Comparison of ENCODE assay signal across 8 mouse cellular contexts in the genomic region with DNA sequence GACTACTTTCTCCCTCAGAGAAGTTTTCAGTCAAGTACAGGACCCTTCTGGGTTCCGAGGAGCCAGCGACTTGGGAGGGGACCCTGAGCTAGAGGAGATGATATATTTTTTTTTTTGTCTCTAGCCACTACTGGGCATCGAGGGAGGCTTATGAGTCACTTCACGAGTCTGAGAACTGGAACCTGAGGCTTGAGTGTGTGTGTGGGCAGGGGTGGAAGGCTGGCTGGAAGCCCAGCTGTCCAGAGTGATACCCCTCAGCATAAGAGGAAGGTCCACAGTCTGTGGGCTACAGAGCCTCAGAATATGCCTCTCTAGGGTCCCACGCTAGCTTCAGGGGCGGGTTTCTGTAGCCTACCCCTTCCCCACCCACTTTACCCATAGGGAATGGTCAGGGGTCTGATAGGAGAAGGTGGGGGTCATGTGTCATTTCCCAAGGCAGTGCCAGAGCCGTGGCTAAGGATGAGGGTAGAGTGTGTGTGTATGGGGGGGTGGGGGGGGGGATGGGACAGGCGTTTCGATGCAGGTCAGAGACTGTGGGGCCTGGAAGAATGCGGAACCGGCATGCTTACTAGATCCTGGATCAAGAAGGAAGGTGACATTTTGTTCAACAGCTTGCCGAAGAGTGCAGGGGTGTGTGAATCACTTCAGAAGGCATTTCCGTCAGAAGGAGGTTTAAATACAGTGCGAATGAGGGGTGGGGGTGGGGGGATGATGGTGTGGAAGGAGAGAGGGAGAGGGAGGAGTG. TPM values are rescaled to one million over a fixed set of nuclear protein-coding genes. Genes with fewer than 3 reads are reported as not detected.
DNase-seq lines count a peak whose midpoint lies in the region; ATAC-seq and TF ChIP-seq lines count a peak whose summit lies in the region.

No protein-coding gene starts in this region.

- no peak for TF ChIP-seq POLR2A in bone marrow macrophage, adult 2 months (IDR thresholded peaks at IDR 0.05; ENCODE audit: borderline replicate concordance, low read depth, low read length)
- TF ChIP-seq POLR2A in small intestine, adult 2 months (IDR thresholded peaks at IDR 0.05; ENCODE audit: low read depth, low read length): no peak

- H3K27me3 ChIP-seq in intestine, embryonic 14.5 days (replicated peaks; ENCODE audit: control insufficient read depth, insufficient read depth, low read length): no peaks in the 10 kb centered on the region
- no peaks in the 10 kb centered on the region for H3K27me3 ChIP-seq in intestine, embryonic 15.5 days (replicated peaks)
- H3K27me3 ChIP-seq in small intestine, adult 2 months (ENCODE audit: control insufficient read depth, insufficient read depth, low read length): no peaks in the 10 kb centered on the region
- no peaks in the 10 kb centered on the region for H3K27me3 ChIP-seq in hindbrain, embryonic 11.5 days (ENCODE audit: control insufficient read depth, insufficient read depth, low read length)

- no peak for TF ChIP-seq CTCF in bone marrow macrophage, adult 2 months (IDR thresholded peaks at IDR 0.05; ENCODE audit: low read depth, low read length)
- no peak for TF ChIP-seq CTCF in small intestine, adult 2 months (IDR thresholded peaks at IDR 0.05; ENCODE audit: extremely low read depth, insufficient read length, insufficient replicate concordance, low read depth, low read length)

- WGBS in intestine, embryonic 14.5 days: 43% methylated on average over 14 of the region's 14 CpGs
- 60% methylated on average over 14 of the region's 14 CpGs for WGBS in intestine, embryonic 15.5 days
- 71% methylated on average over 14 of the region's 14 CpGs for WGBS in small intestine, adult 2 months
- 82% methylated on average over 14 of the region's 14 CpGs for WGBS in hindbrain, embryonic 11.5 days

- H3K27ac ChIP-seq in intestine, embryonic 14.5 days (ENCODE audit: low read depth): no peak overlapping the region
- H3K27ac ChIP-seq in intestine, embryonic 15.5 days: no peak overlapping the region
- peak overlapping the region; percentile 22 for H3K27ac ChIP-seq in bone marrow macrophage, adult 2 months (ENCODE audit: insufficient read depth, low read depth, low read length)
- 0 out of 2 replicates have a peak overlapping the region, but pooled peaks have one; percentile 6 for H3K27ac ChIP-seq in small intestine, adult 2 months (ENCODE audit: insufficient read depth, low read depth, low read length)
- H3K27ac ChIP-seq in hindbrain, embryonic 11.5 days (ENCODE audit: low read depth, low read length): no peak overlapping the region

- H3K9ac ChIP-seq in intestine, embryonic 14.5 days (ENCODE audit: low read length): no peak overlapping the region
- no peak overlapping the region for H3K9ac ChIP-seq in intestine, embryonic 15.5 days
- H3K9ac ChIP-seq in hindbrain, embryonic 11.5 days (ENCODE audit: low read depth, low read length): no peak overlapping the region

- H3K36me3 ChIP-seq in intestine, embryonic 14.5 days (ENCODE audit: control insufficient read depth, insufficient read depth, low read length): no peaks in the 10 kb centered on the region
- H3K36me3 ChIP-seq in intestine, embryonic 15.5 days: no peaks in the 10 kb centered on the region
- no peaks in the 10 kb centered on the region for H3K36me3 ChIP-seq in small intestine, adult 2 months (ENCODE audit: control insufficient read depth, insufficient read depth, low read length)
- H3K36me3 ChIP-seq in hindbrain, embryonic 11.5 days (ENCODE audit: control insufficient read depth, insufficient read depth, low read length): no peaks in the 10 kb centered on the region

- H3K9me3 ChIP-seq in intestine, embryonic 14.5 days (ENCODE audit: control insufficient read depth, low read length): no peaks in the 10 kb centered on the region
- H3K9me3 ChIP-seq in intestine, embryonic 15.5 days: no peaks in the 10 kb centered on the region
- H3K9me3 ChIP-seq in hindbrain, embryonic 11.5 days (ENCODE audit: control insufficient read depth, low read length): no peaks in the 10 kb centered on the region

- H3K4me2 ChIP-seq in intestine, embryonic 14.5 days (ENCODE audit: low read length): peak overlapping the region; percentile 2; the same call in 1 of the 2 replicates
- H3K4me2 ChIP-seq in intestine, embryonic 15.5 days (replicated peaks): no peak overlapping the region; the same call in 1 of the 2 replicates
- no peak overlapping the region for H3K4me2 ChIP-seq in hindbrain, embryonic 11.5 days (replicated peaks; ENCODE audit: low read depth, low read length)

- peaks cover 27% of the 10 kb centered on the region for H3K4me1 ChIP-seq in intestine, embryonic 14.5 days (replicated peaks; ENCODE audit: control insufficient read depth, insufficient read depth, low read length)
- peaks cover 32% of the 10 kb centered on the region for H3K4me1 ChIP-seq in intestine, embryonic 15.5 days (replicated peaks)
- peaks cover 43% of the 10 kb centered on the region for H3K4me1 ChIP-seq in bone marrow macrophage, adult 2 months (ENCODE audit: control insufficient read depth, insufficient read depth, low read length)
- peaks cover 48% of the 10 kb centered on the region for H3K4me1 ChIP-seq in small intestine, adult 2 months (ENCODE audit: control insufficient read depth, insufficient read depth, insufficient read length, low read length)
- H3K4me1 ChIP-seq in hindbrain, embryonic 11.5 days (replicated peaks; ENCODE audit: control insufficient read depth, insufficient read depth, low read length): peaks cover 2% of the 10 kb centered on the region

- no peak for ATAC-seq in intestine, embryonic 14.5 days (replicated peaks; ENCODE audit: low FRiP score, low TSS enrichment, low read depth)
- no peak; the same call in 1 of the 2 replicates for ATAC-seq in intestine, embryonic 15.5 days
- ATAC-seq in hindbrain, embryonic 11.5 days (ENCODE audit: low FRiP score): no peak

- no peak for DNase-seq in intestine, embryonic 14.5 days (ENCODE audit: low spot score)
- DNase-seq in right cerebral cortex, adult 18-20 months: peak; percentile 77
- DNase-seq in right cerebral cortex, postnatal 14 days: no peak
- no peak for DNase-seq in hindbrain, embryonic 11.5 days (ENCODE audit: low spot score)
- DNase-seq in yolk sac, embryonic 10.5 days (ENCODE audit: low spot score): no peak

- H3K4me3 ChIP-seq in intestine, embryonic 14.5 days (ENCODE audit: low read depth, low read length): no peak overlapping the region
- H3K4me3 ChIP-seq in intestine, embryonic 15.5 days (replicated peaks): no peak overlapping the region
- H3K4me3 ChIP-seq in bone marrow macrophage, adult 2 months (ENCODE audit: insufficient read depth, low read length): no peak overlapping the region
- no peak overlapping the region for H3K4me3 ChIP-seq in small intestine, adult 2 months (ENCODE audit: low read depth, low read length)
- no peak overlapping the region for H3K4me3 ChIP-seq in hindbrain, embryonic 11.5 days (ENCODE audit: low read depth, low read length)

RNA-seq across cellular contexts. Expression of gene Gramd4, which starts 9.5 kb away (rescaled TPM):
- polyA plus RNA-seq in intestine, embryonic 14.5 days (2014; fragmentation: Nextera tagmentation; extraction: Ambion mirVana): 6.0 and 8.1 TPM in 2 replicates
- polyA plus RNA-seq in intestine, embryonic 15.5 days (2015; fragmentation: Nextera tagmentation; extraction: Ambion mirVana): 12.4 and 13.6 TPM in 2 replicates
- polyA plus RNA-seq in bone marrow macrophage, adult 2 months (2012; ENCODE audit: insufficient read depth, insufficient read length, missing spikeins): 3.8 and 4.4 TPM in 2 replicates
- 10.5 and 25.1 TPM in 2 replicates for polyA plus RNA-seq in small intestine, adult 2 months (2012; rRNA removed)
- polyA plus RNA-seq in hindbrain, embryonic 11.5 days (2014; fragmentation: Nextera tagmentation; extraction: Ambion mirVana): 8.7 and 10.1 TPM in 2 replicates

RNA-seq across cellular contexts. Expression of gene Celsr1, which starts 33.4 kb away (rescaled TPM):
- polyA plus RNA-seq in intestine, embryonic 14.5 days (2014; fragmentation: Nextera tagmentation; extraction: Ambion mirVana): 1.3 and 2.2 TPM in 2 replicates
- polyA plus RNA-seq in intestine, embryonic 15.5 days (2015; fragmentation: Nextera tagmentation; extraction: Ambion mirVana): 1.1 TPM in 2 replicates
- 0.15 and 0.28 TPM in 2 replicates for polyA plus RNA-seq in bone marrow macrophage, adult 2 months (2012; ENCODE audit: insufficient read depth, insufficient read length, missing spikeins)
- 2.9 and 4.7 TPM in 2 replicates for polyA plus RNA-seq in small intestine, adult 2 months (2012; rRNA removed)
- 4.6 and 5.1 TPM in 2 replicates for polyA plus RNA-seq in hindbrain, embryonic 11.5 days (2014; fragmentation: Nextera tagmentation; extraction: Ambion mirVana)

Comparison
In these comparisons a context has a peak if more than half of its experiments do, and no peak if none do; other contexts are left out.
1. H3K27ac ChIP-seq: peak in bone marrow macrophage, adult 2 months (single experiment) and small intestine, adult 2 months (single experiment); none in intestine, embryonic 14.5 days (single experiment), intestine, embryonic 15.5 days (single experiment) and hindbrain, embryonic 11.5 days (single experiment).